Mouse (Mus musculus) olfactory bulb, adult 2 months (tissue): ENCODE measurements around the gene Commd3.

ENCODE experiments used
- CTCF ChIP-seq: fragments of 200-500 bp; IDR thresholded peaks from 2 replicates; pipeline ENCODE4 v1.5.1; 2012; ENCODE audit warnings: low read depth, mild to moderate bottlenecking, low read length, moderate library complexity; ENCODE audit not compliant: insufficient read depth
- POLR2A ChIP-seq: fragments of 200-500 bp; IDR thresholded peaks from 2 replicates; pipeline ENCODE4 v1.6.1; 2012; ENCODE audit warnings: mild to moderate bottlenecking, low read depth, low read length, moderate library complexity; ENCODE audit not compliant: insufficient read depth

DNA sequence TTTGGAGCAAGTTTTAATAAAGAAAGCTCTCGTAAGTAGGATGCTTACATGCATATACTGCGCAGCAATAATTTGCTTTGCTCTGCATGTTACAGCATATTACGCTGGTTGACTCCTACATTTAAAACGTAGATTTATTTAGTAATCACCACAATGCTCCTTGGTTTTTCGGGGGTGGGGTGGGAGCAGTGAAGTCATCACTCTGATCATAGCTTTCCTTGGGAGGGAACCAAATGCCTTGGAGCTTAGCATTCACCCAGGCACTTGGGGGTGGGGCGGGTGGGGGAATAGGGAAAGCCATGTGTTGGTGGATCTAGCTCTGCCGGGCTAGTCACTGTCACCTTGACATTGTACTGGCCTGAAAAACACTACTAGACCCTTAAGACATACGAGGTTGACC, 23.0 kb downstream of the Commd3 start:
- TF ChIP-seq CTCF (no peak), POLR2A (no peak)
